Mouse (Mus musculus) c-Kit-negative CD71-positive TER-119-positive erythroid progenitor cells, embryonic 14.5 days (primary cell): ENCODE measurements around the gene Arhgap35.

Source experiments
- DNase-seq: peaks from one replicate; pipeline ENCODE4 v3.0.0-alpha.2; 2013; ENCODE audit warnings: low read depth, low spot score

The Arhgap35 gene

GRCm38 (mm10) chr7:16468115-16468514, 146.7 kb downstream of the Arhgap35 start:
- DNase-seq, result no peak

DNA sequence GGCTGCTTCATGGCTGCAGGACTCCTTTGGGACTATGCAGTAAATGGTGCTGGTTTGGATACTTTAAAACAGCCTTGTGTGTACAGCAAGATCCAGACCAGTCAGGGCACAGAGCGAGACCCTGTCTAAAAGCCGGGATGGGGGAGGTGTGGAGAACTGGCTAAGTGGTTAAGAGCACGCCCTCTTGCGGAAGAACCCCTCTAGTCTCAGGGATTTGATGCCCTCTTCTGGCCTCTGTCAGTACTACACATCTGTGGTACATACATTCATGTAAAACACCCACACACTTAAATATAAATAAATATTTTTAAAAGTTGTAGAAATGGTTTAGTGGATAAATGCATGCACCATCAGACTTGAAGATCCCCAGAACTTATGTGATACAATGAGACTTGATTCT, 148.2 kb downstream of the Arhgap35 start:
- peak; percentile 54 for DNase-seq

- DNase-seq, result no peak
These were observed 149.2 kb downstream of the Arhgap35 start for GRCm38 (mm10) chr7:16465568-16465967.

DNA sequence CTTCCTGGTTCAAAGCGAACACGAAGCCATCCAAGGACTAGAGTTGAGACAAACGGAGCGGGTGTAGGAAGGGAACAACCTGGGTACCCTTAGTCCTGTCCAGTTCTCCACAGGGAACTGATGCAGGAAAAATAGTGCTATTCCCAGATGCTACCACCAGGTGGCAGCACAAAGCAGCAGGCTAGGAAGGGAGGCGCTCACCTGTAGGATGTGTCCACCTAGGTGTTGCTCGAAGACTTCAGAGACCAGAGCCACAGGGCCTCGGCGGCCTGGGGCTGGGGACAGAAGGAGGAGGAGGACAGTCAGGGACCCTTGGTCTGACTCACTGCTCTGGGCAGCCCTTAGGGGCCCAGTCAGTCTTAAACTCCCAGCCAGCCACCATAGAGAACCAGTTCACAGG, 149.6 kb downstream of the Arhgap35 start:
- DNase-seq, result peak; percentile 67

GRCm38 (mm10) chr7:16463214-16463613, 151.6 kb downstream of the Arhgap35 start:
- peak; percentile 39 for DNase-seq

DNA sequence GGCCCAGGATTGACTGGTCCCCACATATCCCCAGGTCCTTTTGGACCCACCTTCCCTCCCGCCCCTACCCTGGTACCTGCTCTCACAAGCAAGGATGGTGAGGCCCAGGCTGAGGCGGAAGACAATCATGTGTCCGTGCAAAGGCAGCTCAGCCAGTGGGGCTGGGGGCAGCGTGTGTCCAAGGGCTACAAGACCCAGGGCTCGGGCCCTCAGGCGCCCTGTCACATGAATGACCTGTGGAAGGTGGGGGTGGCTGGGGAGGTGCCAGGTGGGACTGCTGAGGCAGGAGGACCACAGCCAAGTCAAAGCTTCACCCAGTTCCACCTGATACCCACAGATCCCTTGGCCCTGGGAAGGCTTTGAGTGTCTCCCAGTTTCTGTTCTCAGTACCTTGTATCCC, 153.1 kb downstream of the Arhgap35 start:
- DNase-seq, result no peak

- DNase-seq, result no peak
These were observed 153.6 kb downstream of the Arhgap35 start for GRCm38 (mm10) chr7:16461151-16461550.

GRCm38 (mm10) chr7:16460566-16460965, 154.2 kb downstream of the Arhgap35 start:
- no peak for DNase-seq

- DNase-seq, result no peak
These were observed 158.5 kb downstream of the Arhgap35 start for GRCm38 (mm10) chr7:16456289-16456688.

DNA sequence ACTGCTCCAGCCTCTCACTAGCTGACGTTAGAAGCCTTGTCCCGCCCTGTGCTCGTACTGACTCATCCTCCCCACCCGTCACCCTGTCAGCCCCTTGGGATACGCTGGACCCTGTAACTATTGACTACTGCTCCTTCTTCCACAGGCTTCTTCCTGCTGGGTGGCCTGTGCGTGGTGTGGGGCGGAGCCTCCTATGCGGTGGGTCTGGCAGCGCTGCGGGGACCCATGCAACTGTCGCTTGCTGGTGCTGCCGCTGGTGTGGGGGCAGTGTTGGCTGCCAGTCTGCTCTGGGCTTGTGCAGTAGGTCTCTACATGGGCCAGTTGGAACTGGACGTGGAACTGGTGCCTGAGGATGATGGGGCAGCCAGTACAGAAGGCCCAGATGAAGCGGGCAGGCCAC, 159.8 kb downstream of the Arhgap35 start:
- DNase-seq, result no peak

DNA sequence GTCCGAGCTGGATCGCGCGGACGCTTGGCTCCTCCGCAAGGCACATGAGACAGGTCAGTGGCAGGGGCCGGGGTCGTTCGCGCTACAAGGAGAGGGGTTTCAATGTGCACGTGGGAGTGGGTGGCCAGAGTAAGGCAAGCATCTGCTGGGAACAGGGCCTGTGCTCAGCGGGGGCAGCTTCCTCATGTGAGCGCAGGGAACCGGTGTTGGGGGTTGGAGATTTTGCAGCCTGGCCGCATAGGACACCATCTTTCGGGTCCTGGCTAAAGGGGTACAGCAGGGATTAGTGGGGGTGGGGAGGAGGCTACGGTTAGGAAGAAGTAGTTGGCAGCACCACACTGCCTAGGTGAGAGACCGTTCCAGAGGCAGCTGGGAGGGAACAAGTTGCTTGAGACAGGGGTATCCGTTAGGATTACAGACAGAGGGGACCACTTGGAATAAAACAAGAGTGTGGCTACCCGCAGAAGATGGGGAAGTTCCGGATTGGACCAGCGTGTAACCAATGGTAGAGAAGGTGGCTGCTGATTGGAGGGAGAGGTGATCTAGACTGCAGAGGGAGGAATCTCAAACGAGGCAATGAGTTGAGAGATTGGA, 161.6 kb downstream of the Arhgap35 start:
- DNase-seq, result peak; percentile 28

GRCm38 (mm10) chr7:16452587-16453073, 162.2 kb downstream of the Arhgap35 start, which contains the start of gene Tmem160:
Gene Tmem160 (plus strand): TSS chr7:16452779.
- DNase-seq, result peak; percentile 69

DNA sequence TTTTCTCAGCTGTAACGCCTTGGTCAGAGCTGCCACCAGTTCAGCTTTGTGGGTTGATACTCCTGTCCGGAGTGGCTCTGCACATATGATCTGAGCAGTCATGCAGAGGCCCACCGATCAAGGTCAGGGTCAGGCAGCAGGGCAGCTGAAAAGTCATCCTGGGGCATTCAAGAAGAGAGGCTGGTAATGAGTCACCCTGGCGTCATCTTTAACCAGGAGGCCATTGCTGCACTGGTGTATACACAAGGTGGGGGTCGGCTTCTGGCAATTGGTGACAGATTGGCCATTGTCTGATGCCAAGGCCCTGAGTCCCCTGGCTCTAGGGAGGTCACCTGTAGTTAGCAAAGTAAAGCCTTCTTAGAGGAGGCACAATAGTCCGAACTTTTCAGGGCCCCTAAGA, 163.1 kb downstream of the Arhgap35 start:
- no peak for DNase-seq
